Mouse (Mus musculus) heart, adult 2 months (tissue): ENCODE data around the gene Fam213a. TPM values are rescaled to one million over a fixed set of nuclear protein-coding genes. Genes with fewer than 3 reads are reported as not detected.

ENCODE experiments used
- DNase-seq, 2 experiments: peaks; one replicate each; pipeline ENCODE4 v3.0.0; 2021
- H3K27ac ChIP-seq: fragments of 200-600 bp; 2 replicates; pipeline ENCODE4 v1.8.1; 2022
- H3K27me3 ChIP-seq: fragments of 200-500 bp; 2 replicates; pipeline ENCODE4 v1.6.1; 2012; ENCODE audit warnings: mild to moderate bottlenecking, low read length, inconsistent platforms, mixed read lengths; ENCODE audit not compliant: control insufficient read depth, insufficient read depth
- H3K36me3 ChIP-seq: fragments of 200-500 bp; 2 replicates; pipeline ENCODE4 v1.6.1; 2012; ENCODE audit warnings: low read length, inconsistent platforms; ENCODE audit not compliant: control insufficient read depth, insufficient read depth
- H3K4me1 ChIP-seq: fragments of 200-500 bp; 2 replicates; pipeline ENCODE4 v1.6.1; 2011; ENCODE audit warnings: low read length; ENCODE audit not compliant: control insufficient read depth, insufficient read depth
- H3K4me3 ChIP-seq: fragments of 200-600 bp; 2 replicates; pipeline ENCODE4 v1.8.1; 2022
- H3K79me2 ChIP-seq: fragments of 200-500 bp; replicated peaks from 2 replicates; pipeline ENCODE4 v1.6.1; 2012; ENCODE audit warnings: mild to moderate bottlenecking, inconsistent platforms, low read length, moderate library complexity, mixed read lengths; ENCODE audit not compliant: control insufficient read depth, insufficient read depth
- H3K9ac ChIP-seq: fragments of 200-500 bp; 2 replicates; pipeline ENCODE4 v1.6.1; 2012; ENCODE audit warnings: low read depth, mild to moderate bottlenecking, control low read depth, inconsistent platforms, low read length, mixed read lengths
- CTCF ChIP-seq: fragments of 200-600 bp; IDR thresholded peaks from 2 replicates; pipeline ENCODE4 v1.8.1; 2022; ENCODE audit warnings: antibody characterized with exemption, mild to moderate bottlenecking, moderate library complexity
- EP300 ChIP-seq: fragments of 200-500 bp; IDR thresholded peaks from 2 replicates; pipeline ENCODE4 v1.6.1; 2011; ENCODE audit warnings: low read depth, low read length, control low read depth; ENCODE audit not compliant: insufficient read depth
- POLR2A ChIP-seq: fragments of 200-500 bp; IDR thresholded peaks from 2 replicates; pipeline ENCODE4 v1.6.1; 2011; ENCODE audit warnings: mild to moderate bottlenecking, low read depth, low read length, control low read depth; ENCODE audit not compliant: insufficient read depth
- WGBS: fragments of 180-500 bp; shearing (Covaris S2); methylation state at CpG from one replicate; pipeline ENCODE4 v1.1.7; 2018; 5-methylcytosine and 5-hydroxymethylcytosine counted together
- intact Hi-C: fragments of 180-260 bp; cut with DNase I; formaldehyde crosslinking; loops from one replicate; pipeline ENCODE4 v1.15.1; 2025
- polyA plus RNA-seq: library from polyadenylated mRNA; depleted of rRNA; stranded (reverse); fragments of >200 nt; gene quantifications from 2 replicates; pipeline ENCODE4 v1.2.3, GENCODE M21; 2012
- total RNA-seq, 2 experiments: library from RNA; stranded (reverse); gene quantifications; 2 replicates each; pipeline ENCODE4 v1.2.3; 2021

Gene Fam213a
- total and polyA plus RNA-seq, 3 experiments: 16.6 to 32.4 (median 27.1) TPM

DNA sequence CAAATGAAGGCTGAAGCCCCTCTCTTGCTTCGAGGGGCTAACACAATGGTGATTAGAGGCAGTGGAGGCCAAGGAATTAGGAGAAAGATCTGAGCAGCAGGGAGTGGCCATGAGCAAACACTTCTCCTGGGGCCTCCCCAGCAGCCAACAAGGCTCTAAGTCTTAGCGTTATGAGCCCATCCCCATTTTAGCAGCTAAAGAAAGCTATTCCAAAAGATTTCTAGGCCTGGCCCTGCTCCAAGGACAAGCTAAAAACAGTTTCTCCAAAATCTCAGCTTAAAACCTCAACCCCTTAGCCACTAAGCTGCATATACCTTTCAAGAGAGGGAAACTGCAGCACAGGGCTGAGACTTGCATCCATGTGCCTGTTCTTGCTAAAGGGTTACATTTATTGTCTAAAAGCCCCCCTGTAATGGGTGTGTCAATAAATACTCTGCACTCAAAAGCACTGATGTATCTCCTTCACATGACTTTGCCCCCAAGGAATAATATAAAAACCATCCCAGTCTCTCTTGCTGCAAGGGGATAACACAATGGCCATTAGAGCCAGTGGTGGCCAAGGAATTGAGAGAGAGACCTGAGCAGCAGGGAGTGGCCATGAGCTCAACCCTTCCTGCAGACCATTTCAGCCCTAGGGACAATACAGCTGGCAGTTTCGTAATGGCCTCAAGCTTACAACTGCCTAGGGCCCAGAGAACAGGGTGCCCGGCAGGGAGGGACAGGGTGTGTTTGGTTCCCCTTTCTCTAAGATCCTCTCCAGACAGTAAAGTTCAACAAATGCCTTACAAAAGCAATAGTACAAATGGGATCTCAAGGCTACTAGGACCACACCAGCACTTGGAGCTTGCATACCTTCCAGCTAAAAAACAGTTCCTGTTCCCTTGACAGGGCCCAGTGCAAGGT lies 55.3 kb downstream of the Fam213a start:
- 29% methylated on average over 4 of the region's 4 CpGs for WGBS
- intact Hi-C loops: loop anchor here (2.0 kb wide), 1 partner anchor 34 kb away; no protein-coding TSS in a partner anchor
- Histone ChIP-seq H3K36me3 (peaks cover 10% of the 10 kb centered on the region), H3K4me1 (peaks cover 44% of the 10 kb centered on the region), H3K4me3 (no peak overlapping the region), H3K27ac (peak overlapping the region; percentile 93), H3K79me2 (0 out of 2 replicates have a peak, but pooled peaks cover 7% of the 10 kb centered on the region), H3K27me3 (no peaks in the 10 kb centered on the region), H3K9ac (0 out of 2 replicates have a peak overlapping the region, but pooled peaks have one; percentile 3)
- TF ChIP-seq EP300: peak; percentile 67; the same call in 1 of the 2 replicates
- no peak for TF ChIP-seq CTCF
- peak; percentile 59 to 75 for DNase-seq

GRCm38 (mm10) chr14:40957607-40958006 lies 56.0 kb downstream of the Fam213a start:
- Histone ChIP-seq H3K27ac (peak overlapping the region; percentile 93), H3K9ac (no peak overlapping the region), H3K4me1 (peaks cover 39% of the 10 kb centered on the region), H3K79me2 (0 out of 2 replicates have a peak, but pooled peaks cover 3% of the 10 kb centered on the region), H3K36me3 (peaks cover 10% of the 10 kb centered on the region), H3K4me3 (no peak overlapping the region), H3K27me3 (no peaks in the 10 kb centered on the region)
- WGBS: 69% methylated on average over 3 of the region's 3 CpGs
- no peak for TF ChIP-seq CTCF
- no peak for TF ChIP-seq POLR2A
- no peak for TF ChIP-seq EP300
- no peak for DNase-seq
- intact Hi-C loops: loop anchor here (2.0 kb wide), 1 partner anchor 33 kb away; no protein-coding TSS in a partner anchor

GRCm38 (mm10) chr14:40956252-40957146 lies 57.1 kb downstream of the Fam213a start:
- Histone ChIP-seq H3K4me3 (no peak overlapping the region), H3K36me3 (peaks cover 10% of the 10 kb centered on the region)

DNA sequence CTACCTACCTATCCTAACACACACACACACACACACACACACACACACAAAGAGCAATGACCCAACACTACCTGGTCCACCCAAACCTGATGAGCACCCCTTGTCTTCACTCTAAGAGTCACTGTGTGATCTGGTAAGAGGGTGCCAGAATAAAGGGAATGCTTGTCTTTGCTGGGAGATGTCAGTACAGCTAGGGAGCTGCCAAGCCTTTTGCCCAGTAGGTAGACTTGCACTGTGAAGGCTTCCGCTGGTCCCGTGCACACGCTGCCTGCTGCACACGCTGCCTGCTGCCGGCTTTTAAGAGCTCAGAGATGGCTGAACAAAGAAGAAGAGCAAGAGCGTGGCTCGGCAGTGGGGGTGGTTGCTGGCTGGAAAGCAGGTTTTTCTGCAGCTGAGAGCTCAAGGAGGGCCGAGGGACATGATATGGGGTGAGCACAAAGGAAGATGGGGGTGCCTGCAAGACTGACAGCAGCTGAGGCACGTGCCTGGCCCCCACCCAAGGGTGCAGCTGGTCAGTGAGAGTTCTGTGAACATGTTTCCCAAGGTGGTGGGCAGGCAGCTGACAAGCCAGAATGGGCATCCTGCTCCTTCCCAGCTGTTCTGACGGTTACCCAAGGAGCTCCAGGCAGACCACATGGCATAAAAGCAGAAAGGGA lies 57.9 kb downstream of the Fam213a start:
- TF ChIP-seq EP300 (no peak), CTCF (no peak), POLR2A (no peak)
- Histone ChIP-seq H3K9ac (no peak overlapping the region), H3K79me2 (0 out of 2 replicates have a peak, but pooled peaks cover 3% of the 10 kb centered on the region), H3K36me3 (peaks cover 10% of the 10 kb centered on the region), H3K4me1 (peaks cover 37% of the 10 kb centered on the region), H3K27me3 (no peaks in the 10 kb centered on the region), H3K27ac (peak overlapping the region; percentile 93), H3K4me3 (no peak overlapping the region)
- intact Hi-C loops: no loop called here
- DNase-seq: peak; percentile 48 to 62
- 41% methylated on average over 10 of the region's 10 CpGs for WGBS

More at GRCm38 (mm10) chr14:40956252-40957146, 57.1 kb downstream of the Fam213a start:
- intact Hi-C loops: no loop called here
- Histone ChIP-seq H3K4me1 (peaks cover 37% of the 10 kb centered on the region), H3K79me2 (0 out of 2 replicates have a peak, but pooled peaks cover 3% of the 10 kb centered on the region), H3K27ac (peak overlapping the region; percentile 93), H3K27me3 (no peaks in the 10 kb centered on the region), H3K9ac (peak overlapping the region; percentile 19; the same call in 1 of the 2 replicates)
- DNase-seq: peak; percentile 64
- WGBS: 38% methylated on average over 13 of the region's 13 CpGs
- 0 out of 2 replicates have a peak, but pooled peaks have one; percentile 16 for TF ChIP-seq CTCF
- TF ChIP-seq POLR2A: peak; percentile 72
- TF ChIP-seq EP300: 0 out of 2 replicates have a peak, but pooled peaks have one; percentile 40

DNA sequence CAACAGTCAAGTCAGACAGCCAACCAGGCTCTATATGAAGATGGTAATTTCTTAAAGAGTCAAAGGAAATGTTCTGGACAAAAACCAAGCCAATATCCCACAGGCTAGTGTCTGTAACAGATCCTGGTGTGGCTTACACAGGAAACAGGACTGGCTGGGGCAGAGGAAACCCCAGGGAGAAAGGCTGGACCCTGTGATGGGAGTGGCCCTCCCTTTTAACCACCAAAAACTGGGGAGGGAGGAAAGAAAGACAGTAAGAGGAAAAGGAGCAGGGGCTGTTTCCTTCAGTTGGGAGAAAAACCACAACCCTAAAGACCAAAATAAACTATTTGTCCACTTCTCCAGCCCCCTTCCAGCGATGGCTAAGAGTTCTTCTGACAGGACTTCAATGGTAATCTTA lies 58.4 kb downstream of the Fam213a start:
- 54% methylated on average over 1 of the region's 1 CpGs for WGBS
- peak overlapping the region; percentile 63 for H3K27ac ChIP-seq
- TF ChIP-seq CTCF: no peak
- no peak for TF ChIP-seq POLR2A
- TF ChIP-seq EP300: 0 out of 2 replicates have a peak, but pooled peaks have one; percentile 19
- intact Hi-C loops: no loop called here
- H3K36me3 ChIP-seq: peaks cover 10% of the 10 kb centered on the region
- DNase-seq: no peak
- H3K4me1 ChIP-seq: peaks cover 38% of the 10 kb centered on the region
- no peaks in the 10 kb centered on the region for H3K27me3 ChIP-seq
- 0 out of 2 replicates have a peak, but pooled peaks cover 3% of the 10 kb centered on the region for H3K79me2 ChIP-seq
- no peak overlapping the region for H3K4me3 ChIP-seq
- no peak overlapping the region for H3K9ac ChIP-seq
